Mouse (Mus musculus) B cell, adult 2 months (primary cell): ENCODE results near the gene Smc3.

Source experiments
- DNase-seq, 2 experiments: peaks; one replicate each; pipeline ENCODE4 v3.0.0; 2022

Smc3 gene

GRCm38 (mm10) chr19:53657437-53657836 lies 57.2 kb downstream of the Smc3 start:
- DNase-seq: no peak

- no peak for DNase-seq
Observed at GRCm38 (mm10) chr19:53660722-53661420, 60.7 kb downstream of the Smc3 start.

- DNase-seq: no peak
Observed at GRCm38 (mm10) chr19:53661938-53662722, 61.9 kb downstream of the Smc3 start.

- DNase-seq: no peak
Observed at GRCm38 (mm10) chr19:53664831-53665230, 64.6 kb downstream of the Smc3 start.

GRCm38 (mm10) chr19:53665391-53665790 lies 65.2 kb downstream of the Smc3 start:
- no peak for DNase-seq

GRCm38 (mm10) chr19:53666708-53667107 lies 66.5 kb downstream of the Smc3 start:
- DNase-seq: no peak

GRCm38 (mm10) chr19:53668821-53669220 lies 68.6 kb downstream of the Smc3 start:
- DNase-seq: no peak

- no peak for DNase-seq
Observed at GRCm38 (mm10) chr19:53670625-53671141, 70.5 kb downstream of the Smc3 start.

- no peak for DNase-seq
Observed at GRCm38 (mm10) chr19:53671432-53671831, 71.2 kb downstream of the Smc3 start.

- DNase-seq: no peak
Observed at GRCm38 (mm10) chr19:53674131-53674925, 74.1 kb downstream of the Smc3 start.

GRCm38 (mm10) chr19:53676228-53676627 lies 76.0 kb downstream of the Smc3 start:
- DNase-seq: peak in 1 of 2 experiments; percentile 6

- peak; percentile 26 to 38 for DNase-seq
Observed at GRCm38 (mm10) chr19:53676718-53677634, 76.8 kb downstream of the Smc3 start, which contains the start of gene Rbm20. Gene Rbm20 (plus strand): TSS chr19:53677306.

GRCm38 (mm10) chr19:53679194-53679593 lies 79.0 kb downstream of the Smc3 start:
- DNase-seq: no peak

- DNase-seq: no peak
Observed at GRCm38 (mm10) chr19:53679981-53680380, 79.8 kb downstream of the Smc3 start.

- DNase-seq: no peak
Observed at GRCm38 (mm10) chr19:53682427-53682826, 82.2 kb downstream of the Smc3 start.

- no peak for DNase-seq
Observed at GRCm38 (mm10) chr19:53687592-53687991, 87.4 kb downstream of the Smc3 start.

- no peak for DNase-seq
Observed at GRCm38 (mm10) chr19:53690816-53691215, 90.6 kb downstream of the Smc3 start.

GRCm38 (mm10) chr19:53694020-53694419 lies 93.8 kb downstream of the Smc3 start:
- DNase-seq: no peak
